Mouse (Mus musculus) heart, adult 2 months (tissue): ENCODE results near the gene Defa2. TPM values are rescaled to one million over a fixed set of nuclear protein-coding genes. Genes with fewer than 3 reads are reported as not detected.
"Not testable (repeated sequence)": the region's sequence is repeated elsewhere in the genome, so short reads cannot be mapped to it uniquely, and the experiment has no call there.

Experiments
- DNase-seq, 2 experiments: peaks; one replicate each; pipeline ENCODE4 v3.0.0; 2021
- H3K27ac ChIP-seq: fragments of 200-600 bp; 2 replicates; pipeline ENCODE4 v1.8.1; 2022
- H3K27me3 ChIP-seq: fragments of 200-500 bp; 2 replicates; pipeline ENCODE4 v1.6.1; 2012; ENCODE audit warnings: mild to moderate bottlenecking, low read length, inconsistent platforms, mixed read lengths; ENCODE audit not compliant: control insufficient read depth, insufficient read depth
- H3K36me3 ChIP-seq: fragments of 200-500 bp; 2 replicates; pipeline ENCODE4 v1.6.1; 2012; ENCODE audit warnings: low read length, inconsistent platforms; ENCODE audit not compliant: control insufficient read depth, insufficient read depth
- H3K4me1 ChIP-seq: fragments of 200-500 bp; 2 replicates; pipeline ENCODE4 v1.6.1; 2011; ENCODE audit warnings: low read length; ENCODE audit not compliant: control insufficient read depth, insufficient read depth
- H3K4me3 ChIP-seq: fragments of 200-600 bp; 2 replicates; pipeline ENCODE4 v1.8.1; 2022
- H3K79me2 ChIP-seq: fragments of 200-500 bp; replicated peaks from 2 replicates; pipeline ENCODE4 v1.6.1; 2012; ENCODE audit warnings: mild to moderate bottlenecking, inconsistent platforms, low read length, moderate library complexity, mixed read lengths; ENCODE audit not compliant: control insufficient read depth, insufficient read depth
- H3K9ac ChIP-seq: fragments of 200-500 bp; 2 replicates; pipeline ENCODE4 v1.6.1; 2012; ENCODE audit warnings: low read depth, mild to moderate bottlenecking, control low read depth, inconsistent platforms, low read length, mixed read lengths
- WGBS: fragments of 180-500 bp; shearing (Covaris S2); methylation state at CpG from one replicate; pipeline ENCODE4 v1.1.7; 2018; 5-methylcytosine and 5-hydroxymethylcytosine counted together
- intact Hi-C: fragments of 180-260 bp; cut with DNase I; formaldehyde crosslinking; loops from one replicate; pipeline ENCODE4 v1.15.1; 2025
- long read RNA-seq: library from polyadenylated mRNA; stranded (forward); transcript quantifications from one replicate; pipeline ENCODE4 v2.0.0, GENCODE M21; 2021
- polyA plus RNA-seq: library from polyadenylated mRNA; depleted of rRNA; stranded (reverse); fragments of >200 nt; gene quantifications from 2 replicates; pipeline ENCODE4 v1.2.3, GENCODE M21; 2012; rRNA removed
- total RNA-seq, 2 experiments: library from RNA; stranded (reverse); gene quantifications; 2 replicates each; pipeline ENCODE4 v1.2.3; 2021

Defa2 gene
- total RNA-seq (not detected), polyA plus RNA-seq (not detected in 2 replicates)
- long read RNA-seq, result 0 reads

DNA sequence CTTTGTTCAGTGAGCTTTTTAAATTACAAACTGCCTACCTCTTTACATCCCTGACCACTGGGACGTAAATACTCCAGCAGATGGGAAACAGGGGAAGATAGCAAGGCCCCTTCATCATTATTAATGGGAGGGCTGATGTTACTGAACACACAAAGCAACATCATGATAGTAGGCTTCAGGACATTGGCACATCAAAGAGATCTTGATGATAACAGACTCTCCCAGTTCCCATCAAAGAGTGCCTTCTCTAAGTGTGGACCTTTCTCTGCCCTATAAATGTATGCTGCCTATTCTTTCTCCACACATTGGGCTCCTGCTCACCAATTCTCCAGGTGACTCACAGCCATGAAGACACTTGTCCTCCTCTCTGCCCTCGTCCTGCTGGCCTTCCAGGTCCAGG is at the start of gene Defa2:
Gene Defa2, plus strand, starts transcription at position 301 of the 400 bp plus-strand sequence.
- intact Hi-C loops, H3K27me3 ChIP-seq, DNase-seq, H3K36me3 ChIP-seq, H3K27ac ChIP-seq, H3K79me2 ChIP-seq, H3K4me1 ChIP-seq, H3K9ac ChIP-seq, H3K4me3 ChIP-seq: not testable (repeated sequence)
- WGBS, result 20% methylated on average over 1 of the region's 2 CpGs

DNA sequence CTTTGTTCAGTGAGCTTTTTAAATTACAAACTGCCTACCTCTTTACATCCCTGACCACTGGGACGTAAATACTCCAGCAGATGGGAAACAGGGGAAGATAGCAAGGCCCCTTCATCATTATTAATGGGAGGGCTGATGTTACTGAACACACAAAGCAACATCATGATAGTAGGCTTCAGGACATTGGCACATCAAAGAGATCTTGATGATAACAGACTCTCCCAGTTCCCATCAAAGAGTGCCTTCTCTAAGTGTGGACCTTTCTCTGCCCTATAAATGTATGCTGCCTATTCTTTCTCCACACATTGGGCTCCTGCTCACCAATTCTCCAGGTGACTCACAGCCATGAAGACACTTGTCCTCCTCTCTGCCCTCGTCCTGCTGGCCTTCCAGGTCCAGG is 13.2 kb downstream of the Defa2 start, which contains the start of gene Defa33:
Gene Defa33, plus strand, starts transcription at position 301 of the 400 bp plus-strand sequence.
- H3K79me2 ChIP-seq, H3K27me3 ChIP-seq, H3K9ac ChIP-seq, H3K4me3 ChIP-seq, DNase-seq, H3K4me1 ChIP-seq, H3K27ac ChIP-seq, H3K36me3 ChIP-seq, intact Hi-C loops: not testable (repeated sequence)
- WGBS, result no CpG with 5 or more reads among the region's 2 CpGs

DNA sequence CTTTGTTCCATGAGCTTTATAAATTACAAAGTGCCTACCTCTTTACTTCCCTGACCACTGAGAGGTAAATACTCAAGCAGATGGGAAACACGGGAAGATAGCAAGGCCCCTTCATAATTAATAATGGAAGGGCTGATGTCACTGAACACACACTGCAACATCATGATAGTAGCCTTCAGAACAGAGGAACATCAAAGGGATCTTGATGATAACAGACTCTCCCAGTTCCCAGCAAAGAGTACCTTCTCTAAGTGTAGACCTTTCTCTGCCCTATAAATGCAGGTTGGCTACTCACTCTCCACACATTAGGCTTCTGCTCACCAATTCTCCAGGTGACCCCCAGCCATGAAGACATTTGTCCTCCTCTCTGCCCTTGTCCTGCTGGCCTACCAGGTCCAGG is 48.8 kb downstream of the Defa2 start, which contains the start of gene Defa36:
Gene Defa36, plus strand, starts transcription at position 301 of the 400 bp plus-strand sequence.
- H3K36me3 ChIP-seq, H3K9ac ChIP-seq, H3K79me2 ChIP-seq, DNase-seq, H3K4me1 ChIP-seq, intact Hi-C loops, H3K4me3 ChIP-seq, H3K27me3 ChIP-seq, H3K27ac ChIP-seq: not testable (repeated sequence)
- no CpG with 5 or more reads among the region's 1 CpGs for WGBS

Other genes with a start within 250 kb of the Defa2 start
- not detected for gene Defa30, start 243.9 kb upstream of the Defa2 start, total RNA-seq
- not detected in 2 replicates for gene Defa30, start 243.9 kb upstream of the Defa2 start, polyA plus RNA-seq
- gene Defa22, start 216.2 kb upstream of the Defa2 start, total RNA-seq, result not detected
- not detected in 2 replicates for gene Defa22, start 216.2 kb upstream of the Defa2 start, polyA plus RNA-seq
- gene Defa31, start 186.9 kb upstream of the Defa2 start, total RNA-seq, result not detected
- gene Defa31, start 186.9 kb upstream of the Defa2 start, polyA plus RNA-seq, result not detected in 2 replicates
- gene Gm15293, start 177.0 kb upstream of the Defa2 start, total RNA-seq, result not detected
- not detected in 2 replicates for gene Gm15293, start 177.0 kb upstream of the Defa2 start, polyA plus RNA-seq
- gene Gm15292, start 128.8 kb upstream of the Defa2 start, total RNA-seq, result not detected
- not detected in 2 replicates for gene Gm15292, start 128.8 kb upstream of the Defa2 start, polyA plus RNA-seq
- not detected for gene Defa27, start 63.0 kb upstream of the Defa2 start, total RNA-seq
- not detected in 2 replicates for gene Defa27, start 63.0 kb upstream of the Defa2 start, polyA plus RNA-seq
- not detected for gene Defa29, start 51.5 kb upstream of the Defa2 start, total RNA-seq
- not detected in 2 replicates for gene Defa29, start 51.5 kb upstream of the Defa2 start, polyA plus RNA-seq
- not detected for gene Defa33, start 13.3 kb downstream of the Defa2 start, total RNA-seq
- gene Defa33, start 13.3 kb downstream of the Defa2 start, polyA plus RNA-seq, result not detected in 2 replicates
- gene Defa36, start 48.9 kb downstream of the Defa2 start, total RNA-seq, result not detected
- gene Defa36, start 48.9 kb downstream of the Defa2 start, polyA plus RNA-seq, result not detected in 2 replicates
- gene Gm7849, start 78.0 kb downstream of the Defa2 start, total RNA-seq, result not detected
- gene Gm7849, start 78.0 kb downstream of the Defa2 start, polyA plus RNA-seq, result not detected in 2 replicates
- gene Defa20, start 130.7 kb downstream of the Defa2 start, total RNA-seq, result not detected
- gene Defa20, start 130.7 kb downstream of the Defa2 start, polyA plus RNA-seq, result not detected in 2 replicates
- gene Defa32, start 150.5 kb downstream of the Defa2 start, total RNA-seq, result not detected
- gene Defa32, start 150.5 kb downstream of the Defa2 start, polyA plus RNA-seq, result not detected in 2 replicates
- gene Defa37, start 186.9 kb downstream of the Defa2 start, total RNA-seq, result not detected
- not detected in 2 replicates for gene Defa37, start 186.9 kb downstream of the Defa2 start, polyA plus RNA-seq
- not detected for gene Defa28, start 204.5 kb downstream of the Defa2 start, total RNA-seq
- gene Defa28, start 204.5 kb downstream of the Defa2 start, polyA plus RNA-seq, result not detected in 2 replicates
- gene Gm7861, start 216.0 kb downstream of the Defa2 start, total RNA-seq, result not detected
- gene Gm7861, start 216.0 kb downstream of the Defa2 start, polyA plus RNA-seq, result 0.57 TPM in 1 of 2 replicates, not detected in the other
- not detected for gene Defa26, start 239.7 kb downstream of the Defa2 start, total RNA-seq
- not detected in 2 replicates for gene Defa26, start 239.7 kb downstream of the Defa2 start, polyA plus RNA-seq